Mouse (Mus musculus) forebrain, embryonic 16.5 days (tissue): ENCODE results near the gene Gata1. TPM values are rescaled to one million over a fixed set of nuclear protein-coding genes. Genes with fewer than 3 reads are reported as not detected.
"Not testable (repeated sequence)": the region's sequence is repeated elsewhere in the genome, so short reads cannot be mapped to it uniquely, and the experiment has no call there.

ENCODE experiments used
- ATAC-seq: fragments of 200-750 bp; cut with Nextera tagmentation; 2 replicates; pipeline ENCODE4 v1.8.0; 2017; ENCODE audit warnings: mild to moderate bottlenecking, moderate library complexity
- H3K27ac ChIP-seq: fragments of 300-500 bp; sonication (generic); 2 replicates; pipeline ENCODE4 v1.5.1; 2014; ENCODE audit warnings: low read length, control low read depth
- H3K27me3 ChIP-seq: fragments of 300-500 bp; sonication (generic); replicated peaks from 2 replicates; pipeline ENCODE4 v1.6.1; 2014; ENCODE audit warnings: low read length; ENCODE audit not compliant: control insufficient read depth, insufficient read depth
- H3K36me3 ChIP-seq: fragments of 300-500 bp; sonication (generic); 2 replicates; pipeline ENCODE4 v1.6.1; 2014; ENCODE audit not compliant: control insufficient read depth, insufficient read depth
- H3K4me1 ChIP-seq: fragments of 300-500 bp; sonication (generic); replicated peaks from 2 replicates; pipeline ENCODE4 v1.6.1; 2014; ENCODE audit warnings: low read length; ENCODE audit not compliant: control insufficient read depth, insufficient read depth
- H3K4me2 ChIP-seq: fragments of 300-500 bp; sonication (generic); 2 replicates; pipeline ENCODE4 v1.6.1; 2014; ENCODE audit warnings: mild to moderate bottlenecking, low read length, control low read depth
- H3K4me3 ChIP-seq: fragments of 300-500 bp; sonication (generic); replicated peaks from 2 replicates; pipeline ENCODE4 v1.5.1; 2014; ENCODE audit warnings: mild to moderate bottlenecking, low read length, control low read depth
- H3K9ac ChIP-seq: fragments of 300-500 bp; sonication (generic); replicated peaks from 2 replicates; pipeline ENCODE4 v1.6.1; 2014; ENCODE audit warnings: low read depth, low read length, control low read depth
- H3K9me3 ChIP-seq: fragments of 300-500 bp; sonication (generic); 2 replicates; pipeline ENCODE4 v1.6.1; 2016; ENCODE audit warnings: low read length; ENCODE audit not compliant: control insufficient read depth
- WGBS: fragments of 180-500 bp; shearing (Covaris S2); extraction: QIAGEN DNeasy Blood & Tissue Kit; methylation state at CpG from one replicate; pipeline ENCODE4 v1.1.7; 2014; 5-methylcytosine and 5-hydroxymethylcytosine counted together
- polyA plus RNA-seq: library from polyadenylated mRNA; unstranded; fragments of >200 nt; fragmentation: Nextera tagmentation; extraction: Ambion mirVana; gene quantifications from 2 replicates; pipeline ENCODE4 v1.2.1, GENCODE M21; 2015

Gata1 gene
- polyA plus RNA-seq, 1 experiment from 2014 or later = not detected

- H3K4me3 ChIP-seq, H3K9ac ChIP-seq, H3K36me3 ChIP-seq, H3K9me3 ChIP-seq, H3K4me2 ChIP-seq, H3K27ac ChIP-seq, H3K4me1 ChIP-seq, ATAC-seq, H3K27me3 ChIP-seq: not testable (repeated sequence)
- 95% methylated on average over 4 of the region's 4 CpGs for WGBS
These were observed 31.5 kb upstream of the Gata1 start for GRCm38 (mm10) chrX:8009356-8009755.

GRCm38 (mm10) chrX:8008543-8008942 is 30.7 kb upstream of the Gata1 start:
- no peak for ATAC-seq
- H3K27me3 ChIP-seq = no peaks in the 10 kb centered on the region
- no peak overlapping the region for H3K27ac ChIP-seq
- no peak overlapping the region for H3K4me3 ChIP-seq
- H3K9me3 ChIP-seq = no peaks in the 10 kb centered on the region
- H3K36me3 ChIP-seq = no peaks in the 10 kb centered on the region
- no peak overlapping the region for H3K9ac ChIP-seq
- H3K4me2 ChIP-seq = no peak overlapping the region
- WGBS = 22% methylated on average over 5 of the region's 5 CpGs
- no peaks in the 10 kb centered on the region for H3K4me1 ChIP-seq

- ATAC-seq = no peak
- 70% methylated on average over 4 of the region's 4 CpGs for WGBS
- Histone ChIP-seq H3K27ac (no peak overlapping the region), H3K4me3 (no peak overlapping the region), H3K4me1 (no peaks in the 10 kb centered on the region), H3K4me2 (no peak overlapping the region), H3K9ac (no peak overlapping the region), H3K27me3 (no peaks in the 10 kb centered on the region), H3K36me3 (no peaks in the 10 kb centered on the region), H3K9me3 (no peaks in the 10 kb centered on the region; the same call in 1 of the 2 replicates)
These were observed 25.1 kb upstream of the Gata1 start for GRCm38 (mm10) chrX:8002971-8003370.

GRCm38 (mm10) chrX:8002001-8002400 is 24.1 kb upstream of the Gata1 start:
- Histone ChIP-seq H3K36me3 (no peaks in the 10 kb centered on the region), H3K27me3 (no peaks in the 10 kb centered on the region), H3K9ac (no peak overlapping the region), H3K9me3 (no peaks in the 10 kb centered on the region; the same call in 1 of the 2 replicates), H3K4me2 (no peak overlapping the region), H3K4me3 (no peak overlapping the region), H3K27ac (no peak overlapping the region), H3K4me1 (no peaks in the 10 kb centered on the region)
- no peak for ATAC-seq
- 29% methylated on average over 5 of the region's 5 CpGs for WGBS

- Histone ChIP-seq H3K36me3 (no peaks in the 10 kb centered on the region), H3K4me2 (no peak overlapping the region), H3K27me3 (no peaks in the 10 kb centered on the region), H3K4me1 (no peaks in the 10 kb centered on the region), H3K27ac (no peak overlapping the region), H3K9ac (no peak overlapping the region), H3K4me3 (no peak overlapping the region), H3K9me3 (no peaks in the 10 kb centered on the region; the same call in 1 of the 2 replicates)
- WGBS = 85% methylated on average over 3 of the region's 3 CpGs
- no peak for ATAC-seq
These were observed 22.8 kb upstream of the Gata1 start for GRCm38 (mm10) chrX:8000546-8001192.

- Histone ChIP-seq H3K9me3 (no peaks in the 10 kb centered on the region; the same call in 1 of the 2 replicates), H3K9ac (no peak overlapping the region), H3K27ac (no peak overlapping the region), H3K4me1 (no peaks in the 10 kb centered on the region), H3K4me3 (no peak overlapping the region), H3K36me3 (no peaks in the 10 kb centered on the region), H3K4me2 (no peak overlapping the region), H3K27me3 (no peaks in the 10 kb centered on the region)
- no peak for ATAC-seq
- 70% methylated on average over 10 of the region's 10 CpGs for WGBS
These were observed 15.3 kb upstream of the Gata1 start for GRCm38 (mm10) chrX:7993068-7993735.

GRCm38 (mm10) chrX:7992379-7993067 is 14.7 kb upstream of the Gata1 start:
- Histone ChIP-seq H3K4me1 (no peaks in the 10 kb centered on the region), H3K27me3 (no peaks in the 10 kb centered on the region), H3K4me2 (no peak overlapping the region), H3K36me3 (no peaks in the 10 kb centered on the region), H3K4me3 (no peak overlapping the region), H3K27ac (no peak overlapping the region), H3K9ac (no peak overlapping the region), H3K9me3 (no peaks in the 10 kb centered on the region; the same call in 1 of the 2 replicates)
- no peak for ATAC-seq
- WGBS = 61% methylated on average over 8 of the region's 8 CpGs

- H3K27ac ChIP-seq = no peak overlapping the region
- H3K9ac ChIP-seq = no peak overlapping the region
- no peak overlapping the region for H3K4me2 ChIP-seq
- ATAC-seq = no peak
- no peak overlapping the region for H3K4me3 ChIP-seq
- H3K4me1 ChIP-seq = no peaks in the 10 kb centered on the region
- 82% methylated on average over 7 of the region's 7 CpGs for WGBS
- no peaks in the 10 kb centered on the region for H3K27me3 ChIP-seq
- H3K9me3 ChIP-seq = no peaks in the 10 kb centered on the region
- no peaks in the 10 kb centered on the region for H3K36me3 ChIP-seq
These were observed 3.5 kb upstream of the Gata1 start for GRCm38 (mm10) chrX:7981368-7981767.

GRCm38 (mm10) chrX:7971292-7971691 is 6.6 kb downstream of the Gata1 start:
- H3K27me3 ChIP-seq = no peaks in the 10 kb centered on the region
- H3K9me3 ChIP-seq = no peaks in the 10 kb centered on the region
- H3K4me3 ChIP-seq = no peak overlapping the region
- ATAC-seq = no peak
- H3K4me1 ChIP-seq = no peaks in the 10 kb centered on the region
- no peak overlapping the region for H3K27ac ChIP-seq
- H3K9ac ChIP-seq = no peak overlapping the region
- no peaks in the 10 kb centered on the region for H3K36me3 ChIP-seq
- WGBS = 82% methylated on average over 4 of the region's 4 CpGs
- no peak overlapping the region for H3K4me2 ChIP-seq
